Mouse (Mus musculus): ENCODE data around the gene Bcl2.

Bcl2 gene

GRCm38 (mm10) chr1:106503407-106503806 lies 210.7 kb downstream of the Bcl2 start:
- Histone ChIP-seq H3K36me3 (ENCODE audit: control insufficient read depth, insufficient read depth, low read length, poor library complexity, severe bottlenecking) (no peaks in the 10 kb centered on the region), H3K27me3 (ENCODE audit: control insufficient read depth, insufficient read depth, low read length, poor library complexity, severe bottlenecking) (no peaks in the 10 kb centered on the region)
- DNase-seq (ENCODE audit: low read depth, low spot score) = no peak

- Histone ChIP-seq H3K27me3 (ENCODE audit: control insufficient read depth, insufficient read depth, low read length, poor library complexity, severe bottlenecking) (no peaks in the 10 kb centered on the region), H3K36me3 (ENCODE audit: control insufficient read depth, insufficient read depth, low read length, poor library complexity, severe bottlenecking) (no peaks in the 10 kb centered on the region)
- DNase-seq (ENCODE audit: low read depth, low spot score) = no peak
Observed at GRCm38 (mm10) chr1:106497999-106498398, 216.1 kb downstream of the Bcl2 start.
